Mouse (Mus musculus) cerebellum, postnatal 36 days (tissue): ENCODE results near the gene Itgam.

Experiments
- DNase-seq, 2 experiments: peaks; one replicate each; pipeline ENCODE4 v3.0.0; 2021 to 2022; ENCODE audit warnings: mixed read lengths in 2 of 2

The Itgam gene

GRCm38 (mm10) chr7:128058576-128058975, 3.9 kb upstream of the Itgam start:
- DNase-seq: no peak

DNA sequence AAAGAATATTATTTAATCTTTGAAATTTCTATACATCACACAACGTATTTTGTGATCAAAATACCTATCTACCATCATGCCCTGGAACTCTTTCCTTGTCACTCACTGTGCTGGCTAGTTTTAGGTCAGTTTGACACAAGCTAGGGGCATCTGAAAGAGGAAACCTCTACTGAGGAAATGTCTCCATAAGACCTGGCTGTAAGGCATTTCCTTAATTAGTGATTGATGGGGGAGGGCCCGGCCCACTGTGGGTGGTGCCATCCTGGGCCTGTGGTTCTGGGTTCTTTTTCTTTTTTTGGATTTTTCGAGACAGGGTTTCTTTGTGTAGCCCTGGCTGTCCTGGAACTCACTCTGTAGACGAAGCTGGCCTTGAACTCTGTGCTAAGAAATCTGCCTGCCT, 3.3 kb upstream of the Itgam start:
- DNase-seq: no peak

DNA sequence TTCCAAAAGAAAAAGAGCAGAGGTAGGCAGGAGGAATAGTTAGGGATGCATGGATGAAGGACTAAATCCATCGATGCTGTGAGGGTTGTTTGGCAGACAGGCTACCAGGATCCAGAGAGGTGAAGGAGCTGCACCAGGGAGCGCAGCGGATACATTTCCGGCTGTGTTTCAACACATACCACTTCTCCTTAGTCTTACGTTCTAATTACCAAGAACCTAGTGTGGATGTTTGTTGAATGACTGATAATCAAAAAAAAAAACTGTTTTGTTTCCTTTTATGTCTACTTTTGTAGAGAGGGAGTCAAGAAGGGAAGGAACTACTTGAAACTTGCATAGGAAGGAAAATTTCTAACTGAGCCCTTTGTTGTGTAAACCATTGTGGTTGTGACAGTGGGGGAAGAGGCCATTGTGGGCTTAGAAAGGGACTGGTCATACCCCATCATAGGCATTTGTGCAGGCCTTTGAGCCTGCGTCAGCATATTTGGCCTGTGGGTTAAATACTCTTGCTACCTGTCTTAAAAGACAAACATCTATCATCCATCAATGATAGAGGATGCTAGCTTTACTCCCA, 856 bp downstream of the Itgam start:
- DNase-seq: no peak

DNA sequence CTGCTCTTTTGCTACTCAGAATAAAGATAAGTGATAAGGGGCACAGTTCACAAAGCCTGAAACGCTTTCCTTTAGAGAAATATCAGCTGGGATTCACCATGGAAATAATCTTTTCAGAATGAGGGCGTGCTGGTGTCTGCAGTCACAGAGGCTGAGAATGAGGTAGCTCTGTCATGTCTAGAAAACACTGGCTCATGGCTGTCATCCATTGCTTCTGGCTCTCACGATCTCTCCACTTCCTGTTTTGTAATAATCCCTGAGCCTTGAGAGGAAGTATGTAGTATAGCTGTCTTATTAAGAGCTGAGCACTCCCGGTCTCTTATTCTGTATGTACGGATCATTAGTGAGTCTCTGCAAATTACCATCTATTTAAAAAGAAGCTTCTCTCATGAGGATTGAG, 3.1 kb downstream of the Itgam start:
- no peak for DNase-seq

DNA sequence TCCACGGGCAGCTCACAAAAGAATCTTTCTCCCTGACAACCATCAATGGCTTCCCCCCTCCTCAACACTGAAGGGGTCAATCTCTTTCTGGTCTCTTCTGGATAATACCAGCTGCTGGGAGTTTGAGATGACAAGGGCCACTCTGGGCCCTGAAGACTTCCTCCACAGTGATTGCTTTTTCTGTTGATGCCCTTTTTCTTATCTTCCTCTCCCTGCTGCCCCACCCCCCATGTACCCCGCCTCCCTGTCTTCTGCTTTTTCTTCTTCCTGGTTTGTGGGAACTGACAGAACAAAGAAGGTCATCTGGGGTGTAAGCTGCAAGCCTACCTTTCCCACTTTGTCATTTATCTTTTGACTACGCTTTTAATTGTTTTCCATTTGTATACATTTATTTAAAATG, 5.4 kb downstream of the Itgam start:
- DNase-seq: no peak

DNA sequence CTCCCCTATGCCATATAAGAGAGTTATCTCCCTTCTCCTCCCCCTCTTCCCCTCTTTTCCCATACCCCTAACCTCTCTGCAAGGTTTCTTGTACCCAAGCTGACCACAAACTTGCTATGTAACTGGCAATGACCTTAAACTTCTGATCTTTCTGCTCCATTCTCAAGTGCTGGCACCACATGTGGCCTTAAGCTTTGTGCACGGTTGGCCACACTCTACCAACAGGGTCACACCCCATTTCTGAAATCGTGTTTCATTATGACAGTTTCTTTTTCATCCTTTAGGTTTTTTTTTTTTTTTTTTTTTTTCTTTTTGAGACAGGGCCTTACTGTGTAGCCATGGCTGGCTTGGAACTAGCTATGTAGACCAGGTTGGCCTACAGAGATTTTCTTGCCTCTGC, 7.4 kb downstream of the Itgam start:
- no peak for DNase-seq

DNA sequence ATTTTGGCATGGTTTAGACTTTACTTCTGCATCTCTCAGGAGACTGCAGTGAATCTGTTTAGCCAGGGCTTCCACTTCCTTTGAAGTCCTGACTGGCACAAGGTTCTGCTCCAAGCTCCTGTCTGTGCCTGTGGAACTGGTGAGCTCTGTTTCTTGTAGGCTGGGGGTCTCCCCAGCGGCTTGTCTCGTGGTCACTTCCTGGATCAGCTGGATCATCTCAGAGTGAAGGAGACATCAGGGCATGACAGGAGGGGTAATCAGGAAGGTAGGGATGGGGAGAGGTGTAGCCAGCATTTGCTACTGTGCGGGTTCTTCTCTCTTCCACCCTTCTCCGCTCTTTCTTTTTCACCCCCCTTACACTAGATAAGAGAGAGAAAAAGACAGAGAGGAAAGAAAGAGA, 9.4 kb downstream of the Itgam start:
- DNase-seq: no peak

DNA sequence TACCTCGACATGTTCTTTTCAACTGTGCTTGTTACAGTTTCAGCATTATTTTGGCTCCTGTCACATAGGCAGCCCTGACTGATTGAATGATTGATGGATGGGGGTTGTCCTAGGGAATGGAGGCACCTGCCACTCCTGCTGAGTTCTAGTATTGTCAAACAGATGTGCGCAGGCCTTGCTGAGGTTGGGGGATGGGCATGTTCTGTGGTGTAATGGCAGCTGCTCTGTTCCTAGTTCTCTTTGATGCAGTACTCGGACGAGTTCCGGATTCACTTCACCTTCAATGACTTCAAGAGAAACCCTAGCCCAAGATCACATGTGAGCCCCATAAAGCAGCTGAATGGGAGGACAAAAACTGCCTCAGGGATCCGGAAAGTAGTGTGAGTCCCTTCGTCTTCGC, 17.6 kb downstream of the Itgam start:
- no peak for DNase-seq

DNA sequence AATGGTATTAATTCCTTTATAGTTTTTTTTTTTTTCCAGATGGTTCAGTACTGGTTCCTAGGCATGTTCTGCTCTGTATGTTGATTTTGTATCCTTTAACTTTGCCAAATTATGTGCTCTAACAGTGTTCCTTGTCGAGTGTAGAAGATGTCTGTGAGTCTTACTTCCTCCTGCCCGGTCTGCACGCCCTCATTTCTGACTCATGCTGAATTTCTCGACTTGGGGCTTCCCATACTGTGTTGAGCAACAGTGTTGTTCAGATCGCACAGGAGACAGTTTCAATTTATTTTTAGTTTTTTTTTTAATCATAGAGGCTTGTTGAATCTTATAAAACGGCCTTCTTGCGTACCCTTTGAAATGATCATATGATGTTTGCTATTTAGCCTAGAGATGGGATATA, 26.7 kb downstream of the Itgam start:
- DNase-seq: no peak

DNA sequence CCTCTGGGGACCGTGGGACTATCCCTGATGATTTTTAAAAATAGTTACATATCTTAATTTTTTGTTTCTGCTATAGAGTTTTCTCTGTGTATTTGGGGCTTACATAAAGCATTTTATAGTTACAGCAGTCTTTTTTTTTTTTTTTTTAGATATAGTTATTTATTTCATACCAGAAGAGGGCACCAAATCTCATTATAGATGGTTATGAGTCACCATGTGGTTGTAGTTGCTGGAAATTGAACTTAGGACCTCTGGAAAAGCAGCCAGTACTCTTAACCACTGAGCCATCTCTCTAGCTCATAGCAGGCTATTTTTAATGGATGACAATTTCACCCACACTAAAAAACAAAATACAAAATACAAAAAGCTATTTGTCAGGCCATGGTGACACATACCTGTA, 35.7 kb downstream of the Itgam start:
- DNase-seq: no peak

- no peak for DNase-seq
Observed at GRCm38 (mm10) chr7:128100742-128101357, 38.4 kb downstream of the Itgam start.

DNA sequence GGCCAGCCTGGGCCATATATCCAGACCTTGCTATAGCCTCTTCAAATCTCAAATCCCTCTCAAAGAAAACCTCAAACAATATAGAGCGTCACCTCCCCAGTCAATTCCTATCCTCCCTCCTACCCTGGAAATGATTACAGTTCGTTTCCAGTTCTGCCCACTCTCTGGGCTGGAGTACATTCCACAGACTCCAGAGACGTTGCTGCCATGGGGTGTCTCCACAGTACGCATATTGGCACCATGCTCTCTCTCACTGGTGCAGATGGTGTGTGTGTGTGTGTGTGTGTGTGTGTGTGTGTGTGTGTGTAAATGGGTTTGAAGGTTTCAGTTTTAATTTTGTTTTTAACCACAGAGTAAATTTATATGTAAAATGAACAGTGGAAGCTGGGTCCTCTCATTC, 42.8 kb downstream of the Itgam start:
- DNase-seq: no peak

GRCm38 (mm10) chr7:128107462-128107861, 45.0 kb downstream of the Itgam start:
- no peak for DNase-seq

DNA sequence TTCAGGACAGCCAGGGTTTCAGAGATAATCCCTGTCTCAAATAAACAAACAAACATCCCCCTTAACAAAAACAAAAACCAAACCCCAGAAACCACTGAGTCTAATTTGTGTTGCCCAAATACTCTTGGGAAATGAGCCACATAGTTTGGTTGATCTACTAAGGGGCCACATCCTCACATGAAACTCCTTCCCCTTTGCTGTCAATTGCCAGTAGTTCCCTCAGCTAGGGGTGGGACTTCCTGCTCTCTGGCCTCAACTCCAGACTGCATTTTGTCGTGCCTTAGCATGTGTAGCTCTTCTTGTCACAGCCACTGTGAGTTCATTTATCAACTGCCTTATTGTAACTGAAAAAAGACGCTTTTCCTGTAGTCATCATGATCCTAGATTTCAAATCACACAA, 47.9 kb downstream of the Itgam start:
- DNase-seq: no peak

DNA sequence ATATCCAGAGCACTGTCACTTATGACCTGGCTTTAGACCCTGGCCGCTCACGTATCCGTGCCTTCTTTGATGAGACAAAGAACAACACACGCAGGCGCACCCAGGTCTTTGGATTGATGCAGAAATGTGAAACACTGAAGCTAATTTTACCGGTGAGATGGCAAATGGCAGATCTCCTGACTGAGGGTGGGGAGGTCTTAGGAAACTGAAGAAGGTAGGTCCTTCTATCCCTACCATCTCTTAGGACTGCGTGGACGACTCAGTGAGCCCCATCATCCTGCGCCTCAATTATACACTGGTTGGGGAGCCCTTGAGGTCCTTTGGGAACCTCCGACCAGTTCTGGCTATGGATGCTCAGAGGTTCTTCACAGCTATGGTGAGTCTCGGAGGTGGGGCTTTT, 49.7 kb downstream of the Itgam start:
- DNase-seq: no peak

- no peak for DNase-seq
Observed at GRCm38 (mm10) chr7:128114371-128115105, 52.1 kb downstream of the Itgam start.

- DNase-seq: no peak
Observed at GRCm38 (mm10) chr7:128115211-128115958, 52.9 kb downstream of the Itgam start.

DNA sequence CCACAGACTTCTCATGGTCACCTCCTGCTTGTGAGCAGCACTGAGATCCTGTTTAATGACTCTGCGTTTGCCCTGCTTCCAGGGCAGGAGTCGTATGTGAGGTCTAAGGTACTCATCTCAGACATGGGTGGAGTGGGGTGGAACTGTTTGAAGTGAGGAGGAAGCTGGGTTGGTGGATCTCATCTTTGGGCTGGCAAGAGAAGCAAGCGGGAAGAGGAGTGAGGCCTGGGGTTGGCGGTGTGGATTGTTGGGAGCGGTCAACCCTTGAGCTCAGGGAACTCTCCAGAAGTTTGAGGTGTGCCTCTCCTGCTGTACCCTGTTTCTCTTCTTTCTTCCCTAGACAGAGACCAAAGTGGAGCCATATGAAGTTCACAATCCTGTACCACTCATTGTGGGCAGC, 54.0 kb downstream of the Itgam start:
- DNase-seq: no peak

DNA sequence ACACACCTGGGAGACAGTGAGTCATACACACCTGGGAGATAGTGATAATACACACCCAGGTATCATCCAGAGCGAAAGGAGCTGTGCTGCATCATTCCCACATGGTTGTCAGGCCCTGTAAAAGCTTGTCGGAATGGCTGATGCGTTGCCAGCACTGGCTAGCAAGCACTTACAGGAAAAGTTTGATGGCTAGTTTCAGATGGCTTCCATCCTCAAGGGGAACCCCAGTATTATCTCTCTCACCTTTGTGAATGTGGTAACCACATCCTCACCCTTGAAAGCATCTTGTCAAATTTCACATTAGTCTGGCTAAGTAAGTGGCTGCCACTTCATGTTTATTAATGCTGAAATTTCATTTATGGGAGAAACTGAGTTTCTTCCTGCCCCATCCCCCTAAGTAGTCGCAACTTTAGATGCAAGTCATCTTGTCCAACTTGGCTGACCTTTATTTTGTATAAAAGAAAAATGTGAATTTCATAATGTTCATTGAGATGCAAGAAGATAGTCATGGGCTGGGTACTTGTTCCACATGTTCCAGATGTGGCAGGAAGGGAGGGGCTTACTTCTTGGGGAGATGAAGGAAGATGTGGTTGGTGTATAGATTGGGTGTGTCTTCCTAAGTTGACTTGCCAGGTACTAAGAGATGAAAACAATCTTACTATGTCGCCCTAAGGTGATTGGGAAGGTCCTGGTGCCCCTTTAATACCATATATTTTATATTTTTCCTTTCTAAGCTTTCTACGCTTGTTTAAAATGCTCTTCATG, 57.5 kb downstream of the Itgam start:
- no peak for DNase-seq

- no peak for DNase-seq
Observed at GRCm38 (mm10) chr7:128128741-128129720, 66.6 kb downstream of the Itgam start, which contains the start of gene Itgax. Itgax (plus strand) TSS chr7:128129547.

- no peak for DNase-seq
Observed at GRCm38 (mm10) chr7:128132148-128132547, 69.7 kb downstream of the Itgam start.

GRCm38 (mm10) chr7:128133596-128133995, 71.2 kb downstream of the Itgam start:
- DNase-seq: no peak
